Mouse (Mus musculus) neutrophil, adult 59 days (primary cell): ENCODE measurements around the gene Gm49333. TPM values are rescaled to one million over a fixed set of nuclear protein-coding genes. Genes with fewer than 3 reads are reported as not detected.

Experiments
- total RNA-seq, 2 experiments: library from RNA; stranded (reverse); gene quantifications; 1 replicate in 1 of 2; 2 replicates in 1 of 2; pipeline ENCODE4 v1.2.4; 2023

The Gm49333 gene
- total RNA-seq: not detected

GRCm38 (mm10) chr16:20611357-20612227 is at the start of gene Gm49333, which contains the start of the genes Eef1akmt4 and Alg3:
TSS of gene Gm49333 (plus strand) at chr16:20611610.
TSS of gene Eef1akmt4 (plus strand) at chr16:20611593.
TSS of gene Alg3 (minus strand) at chr16:20611735.

GRCm38 (mm10) chr16:20589366-20589938 is 22.0 kb upstream of the Gm49333 start, which contains the start of gene Vwa5b2:
TSS of gene Vwa5b2 (plus strand) at chr16:20589471.

GRCm38 (mm10) chr16:20621191-20621990 is 10.0 kb downstream of the Gm49333 start, which contains the start of gene Camk2n2:
TSS of gene Camk2n2 (minus strand) at chr16:20621287.

GRCm38 (mm10) chr16:20629731-20630634 is 18.6 kb downstream of the Gm49333 start, which contains the start of gene Ece2:
TSS of gene Ece2 (plus strand) at chr16:20629828.

GRCm38 (mm10) chr16:20651076-20651946 is 39.9 kb downstream of the Gm49333 start, which contains the start of gene Psmd2:
TSS of gene Psmd2 (plus strand) at chr16:20651652.

GRCm38 (mm10) chr16:20668013-20668412 is 56.6 kb downstream of the Gm49333 start, which contains the start of gene Eif4g1:
TSS of gene Eif4g1 (plus strand) at chr16:20668313.

GRCm38 (mm10) chr16:20693111-20693701 is 81.8 kb downstream of the Gm49333 start, which contains the start of gene Fam131a:
TSS of gene Fam131a (plus strand) at chr16:20693241.

Other genes with a start within 250 kb of the Gm49333 start
- 10 to 100 TPM; 77.4 to 94.6 TPM for gene Abcc5, start 185.2 kb upstream of the Gm49333 start, total RNA-seq
- gene Eif2b5, start 112.8 kb upstream of the Gm49333 start, total RNA-seq: 10 to 100 TPM; 18.3 to 27.1 TPM
- 10 to 100 TPM; 26.6 to 29.9 TPM for gene Dvl3, start 94.6 kb upstream of the Gm49333 start, total RNA-seq
- gene Ap2m1, start 76.1 kb upstream of the Gm49333 start, total RNA-seq: 100 to 1,000 TPM; 193 to 201 TPM
- 10 to 100 TPM; 41.3 to 50.8 TPM for gene Abcf3, start 63.0 kb upstream of the Gm49333 start, total RNA-seq
- gene Vwa5b2, start 22.1 kb upstream of the Gm49333 start, total RNA-seq: under 1 TPM in 1 of 2 experiments, not detected in 1; 0.22 TPM
- 1 to 10 TPM; 2.8 to 2.9 TPM for gene Eef1akmt4, start within 50 bp of the Gm49333 start, total RNA-seq
- gene Alg3, start 125 bp downstream of the Gm49333 start, total RNA-seq: 1 to 10 TPM; 4.9 to 5.4 TPM
- under 1 TPM; 0.64 to 0.68 TPM for gene Camk2n2, start 9.7 kb downstream of the Gm49333 start, total RNA-seq
- not detected for gene Ece2, start 18.2 kb downstream of the Gm49333 start, total RNA-seq
- gene Psmd2, start 40.0 kb downstream of the Gm49333 start, total RNA-seq: 100 to 1,000 TPM in 1 of 2 experiments, 10 to 100 TPM in 1; 94.0 to 105 TPM
- 100 to 1,000 TPM; 159 to 168 TPM for gene Eif4g1, start 56.7 kb downstream of the Gm49333 start, total RNA-seq
- 1 to 10 TPM; 1.0 to 1.2 TPM for gene Fam131a, start 81.6 kb downstream of the Gm49333 start, total RNA-seq
- 1 to 10 TPM; 9.0 to 9.9 TPM for gene Polr2h, start 106.1 kb downstream of the Gm49333 start, total RNA-seq
- 1 to 10 TPM; 1.5 to 3.5 TPM for gene Clcn2, start 106.1 kb downstream of the Gm49333 start, total RNA-seq
- not detected for gene Chrd, start 121.5 kb downstream of the Gm49333 start, total RNA-seq
- gene Thpo, start 122.9 kb downstream of the Gm49333 start, total RNA-seq: not detected